Mouse (Mus musculus) R1 (cell line): ENCODE results near the gene Exph5.

Source experiments
- DNase-seq: peaks from one replicate; pipeline ENCODE4 v3.0.0-alpha.2; 2018; ENCODE audit warnings: low read depth, low spot score

The Exph5 gene

GRCm38 (mm10) chr9:53356219-53357155 lies 55.0 kb downstream of the Exph5 start:
- no peak for DNase-seq

- no peak for DNase-seq
Observed at GRCm38 (mm10) chr9:53371339-53371738, 69.9 kb downstream of the Exph5 start.

- no peak for DNase-seq
Observed at GRCm38 (mm10) chr9:53375907-53376306, 74.4 kb downstream of the Exph5 start.

- peak; percentile 58 for DNase-seq
Observed at GRCm38 (mm10) chr9:53376820-53377219, 75.3 kb downstream of the Exph5 start.

- DNase-seq, result no peak
Observed at GRCm38 (mm10) chr9:53377597-53377996, 76.1 kb downstream of the Exph5 start.

- DNase-seq, result no peak
Observed at GRCm38 (mm10) chr9:53378171-53378570, 76.7 kb downstream of the Exph5 start.

- DNase-seq, result no peak
Observed at GRCm38 (mm10) chr9:53380595-53380994, 79.1 kb downstream of the Exph5 start.

- no peak for DNase-seq
Observed at GRCm38 (mm10) chr9:53381113-53381615, 79.7 kb downstream of the Exph5 start.

GRCm38 (mm10) chr9:53383951-53384866 lies 82.7 kb downstream of the Exph5 start, which contains the start of gene Kdelc2:
Gene Kdelc2, plus strand, starts transcription at chr9:53384025.
- peak; percentile 95 for DNase-seq

GRCm38 (mm10) chr9:53384873-53385272 lies 83.4 kb downstream of the Exph5 start:
- no peak for DNase-seq

- DNase-seq, result no peak
Observed at GRCm38 (mm10) chr9:53387431-53387830, 86.0 kb downstream of the Exph5 start.

- DNase-seq, result no peak
Observed at GRCm38 (mm10) chr9:53389109-53389508, 87.6 kb downstream of the Exph5 start.

GRCm38 (mm10) chr9:53390136-53390535 lies 88.7 kb downstream of the Exph5 start:
- no peak for DNase-seq

GRCm38 (mm10) chr9:53397685-53398387 lies 96.4 kb downstream of the Exph5 start:
- no peak for DNase-seq

- DNase-seq, result peak; percentile 91
Observed at GRCm38 (mm10) chr9:53398388-53398700, 96.9 kb downstream of the Exph5 start.

- DNase-seq, result no peak
Observed at GRCm38 (mm10) chr9:53399537-53399936, 98.1 kb downstream of the Exph5 start.

GRCm38 (mm10) chr9:53400696-53401095 lies 99.2 kb downstream of the Exph5 start:
- no peak for DNase-seq

GRCm38 (mm10) chr9:53401146-53401545 lies 99.7 kb downstream of the Exph5 start:
- DNase-seq, result peak; percentile 13

GRCm38 (mm10) chr9:53402291-53402711 lies 100.8 kb downstream of the Exph5 start, which contains the start of gene 4930550C14Rik:
Gene 4930550C14Rik, plus strand, starts transcription at chr9:53402325.
- DNase-seq, result peak; percentile 43

- DNase-seq, result no peak
Observed at GRCm38 (mm10) chr9:53402991-53403390, 101.5 kb downstream of the Exph5 start.

- DNase-seq, result peak; percentile 95
Observed at GRCm38 (mm10) chr9:53404050-53404752, 102.7 kb downstream of the Exph5 start.
